Mouse (Mus musculus): ENCODE results near the gene Mob1a.

GRCm38 (mm10) chr6:83311206-83311605 is 14.6 kb upstream of the Mob1a start:
- TF ChIP-seq CEBPB (IDR thresholded peaks at IDR 0.05; ENCODE audit: low read depth) (no peak), CTCF (IDR thresholded peaks at IDR 0.05; ENCODE audit: control insufficient read depth, insufficient read depth, insufficient read length) (no peak), USF1 (IDR thresholded peaks at IDR 0.05; ENCODE audit: low read depth) (no peak), MAX (IDR thresholded peaks at IDR 0.05) (no peak), FOSL1 (IDR thresholded peaks at IDR 0.05; ENCODE audit: insufficient read depth, low read length, poor library complexity, severe bottlenecking) (no peak), MYOG (IDR thresholded peaks at IDR 0.05; ENCODE audit: control insufficient read depth, extremely low read depth, insufficient read length) (no peak)

Measured in C2C12 (cell line).